Mouse (Mus musculus) forebrain, embryonic 12.5 days (tissue): Measurements from ENCODE around the gene Arpin. TPM values are rescaled to one million over a fixed set of nuclear protein-coding genes. Genes with fewer than 3 reads are reported as not detected.

Experiments used
- ATAC-seq: fragments of 200-750 bp; cut with Nextera tagmentation; 2 replicates; pipeline ENCODE4 v1.8.0; 2017; ENCODE audit warnings: moderate TSS enrichment; ENCODE audit not compliant: low FRiP score
- H3K27ac ChIP-seq: fragments of 300-500 bp; sonication (generic); 2 replicates; pipeline ENCODE4 v1.5.1; 2016; ENCODE audit warnings: mild to moderate bottlenecking
- H3K27me3 ChIP-seq: fragments of 300-500 bp; sonication (generic); 2 replicates; pipeline ENCODE4 v1.6.1; 2016; ENCODE audit warnings: mild to moderate bottlenecking
- H3K36me3 ChIP-seq: fragments of 300-500 bp; sonication (generic); replicated peaks from 2 replicates; pipeline ENCODE4 v1.6.1; 2016; ENCODE audit warnings: mild to moderate bottlenecking
- H3K4me1 ChIP-seq: fragments of 300-500 bp; sonication (generic); 2 replicates; pipeline ENCODE4 v1.6.1; 2016
- H3K4me2 ChIP-seq: fragments of 300-500 bp; sonication (generic); 2 replicates; pipeline ENCODE4 v1.6.1; 2016; ENCODE audit warnings: mild to moderate bottlenecking, moderate library complexity
- H3K4me3 ChIP-seq: fragments of 300-500 bp; sonication (generic); replicated peaks from 2 replicates; pipeline ENCODE4 v1.5.1; 2016; ENCODE audit warnings: mild to moderate bottlenecking
- H3K9ac ChIP-seq: fragments of 300-500 bp; sonication (generic); 2 replicates; pipeline ENCODE4 v1.6.1; 2016; ENCODE audit warnings: mild to moderate bottlenecking
- H3K9me3 ChIP-seq: fragments of 300-500 bp; sonication (generic); 2 replicates; pipeline ENCODE4 v1.6.1; 2016
- WGBS: fragments of 180-500 bp; shearing (Covaris S2); methylation state at CpG from one replicate; pipeline ENCODE4 v1.1.7; 2016; 5-methylcytosine and 5-hydroxymethylcytosine counted together
- polyA plus RNA-seq: library from polyadenylated mRNA; unstranded; fragments of >200 nt; fragmentation: Nextera tagmentation; extraction: Ambion mirVana; gene quantifications from 2 replicates; pipeline ENCODE4 v1.2.1, GENCODE M21; 2016

The Arpin gene
- polyA plus RNA-seq, 1 experiment from 2014 or later: 19.9 TPM

DNA sequence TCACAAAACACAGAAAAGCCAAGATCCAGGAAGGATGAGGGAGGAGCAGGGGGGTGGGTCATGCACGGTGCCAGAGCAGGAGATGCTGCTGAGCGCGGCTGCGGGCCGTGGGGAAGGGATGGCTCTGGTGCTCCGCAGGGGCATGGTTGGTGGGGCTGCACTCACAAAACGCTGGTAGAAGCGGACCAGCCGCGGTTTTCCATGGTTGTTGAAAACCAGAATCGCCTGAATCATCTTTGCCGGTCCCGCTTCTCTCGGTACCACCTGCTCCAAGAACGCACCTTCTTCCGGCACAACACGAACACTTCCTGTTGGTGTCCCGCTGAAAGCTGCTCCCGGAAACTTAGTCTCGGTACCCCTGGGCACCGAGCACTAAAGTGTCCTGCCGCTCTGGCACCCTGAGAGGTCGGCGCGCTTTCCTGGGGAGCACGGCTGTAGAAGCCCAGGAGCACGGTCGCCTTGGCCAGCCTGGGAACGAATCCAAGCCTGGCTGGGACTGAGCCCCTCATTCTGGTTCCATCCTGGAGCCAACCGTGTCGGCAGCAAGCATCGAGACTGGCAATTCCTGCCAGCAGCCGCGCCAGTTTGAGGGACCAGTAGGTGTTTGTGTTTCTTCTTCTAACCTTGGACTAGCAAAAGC lies 14.7 kb downstream of the Arpin start, which contains the start of gene Ap3s2:
Gene Ap3s2, minus strand, starts transcription at position 306 of the 640 bp plus-strand sequence.
- WGBS: under 1% methylated on average over 34 of the region's 34 CpGs
- H3K4me3 ChIP-seq: peak within 1 kb of the TSS; percentile 85
- peaks cover 7% of the 10 kb centered on the region for H3K4me1 ChIP-seq

DNA sequence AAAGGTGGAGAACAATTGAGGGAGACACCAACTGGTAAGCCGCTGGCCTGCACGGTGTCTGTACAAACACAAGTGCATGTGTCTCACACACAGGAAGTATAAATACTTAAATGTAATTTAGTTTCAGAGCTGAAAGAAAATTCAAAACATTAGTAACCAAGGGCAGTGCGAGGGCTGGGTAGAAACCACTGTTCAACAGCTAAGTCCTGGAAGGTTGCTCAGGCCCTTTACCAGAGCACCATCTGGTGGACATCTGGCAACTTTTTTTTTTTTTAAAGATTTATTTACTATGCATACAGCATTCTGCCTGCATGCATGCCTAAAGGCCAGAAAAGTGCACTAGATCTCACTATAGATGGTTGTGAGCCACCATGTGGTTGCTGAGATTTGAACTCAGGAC lies 20.6 kb downstream of the Arpin start:
- no peak overlapping the region for H3K9ac ChIP-seq
- 80% methylated on average over 3 of the region's 3 CpGs for WGBS
- H3K27me3 ChIP-seq: no peaks in the 10 kb centered on the region
- H3K4me1 ChIP-seq: peaks cover 2% of the 10 kb centered on the region
- no peaks in the 10 kb centered on the region for H3K9me3 ChIP-seq
- no peak overlapping the region for H3K4me2 ChIP-seq
- no peak overlapping the region for H3K27ac ChIP-seq
- H3K4me3 ChIP-seq: no peak overlapping the region
- H3K36me3 ChIP-seq: peaks cover 43% of the 10 kb centered on the region
- ATAC-seq: no peak

More for the DNA sequence above, 14.7 kb downstream of the Arpin start, which contains the start of gene Ap3s2:
- Histone ChIP-seq H3K27me3 (no peaks in the 10 kb centered on the region), H3K36me3 (peaks cover 3% of the 10 kb centered on the region; the same call in 1 of the 2 replicates), H3K9ac (peak within 1 kb of the TSS; percentile 81), H3K27ac (peak within 1 kb of the TSS; percentile 79), H3K9me3 (no peaks in the 10 kb centered on the region), H3K4me2 (peak within 1 kb of the TSS; percentile 56)
- ATAC-seq: peak; percentile 94

GRCm38 (mm10) chr7:79907356-79907755 lies 27.8 kb downstream of the Arpin start:
- Histone ChIP-seq H3K27ac (no peak overlapping the region), H3K36me3 (peaks cover 46% of the 10 kb centered on the region), H3K4me3 (no peak overlapping the region), H3K4me1 (no peaks in the 10 kb centered on the region), H3K4me2 (no peak overlapping the region), H3K9ac (no peak overlapping the region), H3K27me3 (no peaks in the 10 kb centered on the region), H3K9me3 (no peaks in the 10 kb centered on the region)
- no peak for ATAC-seq
- 87% methylated on average over 2 of the region's 2 CpGs for WGBS

- Histone ChIP-seq H3K9me3 (no peaks in the 10 kb centered on the region), H3K4me1 (no peaks in the 10 kb centered on the region), H3K9ac (no peak overlapping the region), H3K27ac (no peak overlapping the region), H3K4me2 (no peak overlapping the region), H3K4me3 (no peak overlapping the region), H3K36me3 (peaks cover 50% of the 10 kb centered on the region), H3K27me3 (no peaks in the 10 kb centered on the region)
- ATAC-seq: no peak
- 93% methylated on average over 3 of the region's 3 CpGs for WGBS
Observed at GRCm38 (mm10) chr7:79906914-79907313, 28.2 kb downstream of the Arpin start.

- Histone ChIP-seq H3K36me3 (peaks cover 51% of the 10 kb centered on the region), H3K9ac (no peak overlapping the region), H3K4me1 (no peaks in the 10 kb centered on the region), H3K9me3 (no peaks in the 10 kb centered on the region), H3K4me3 (no peak overlapping the region), H3K4me2 (no peak overlapping the region), H3K27ac (no peak overlapping the region), H3K27me3 (no peaks in the 10 kb centered on the region)
- no peak for ATAC-seq
- WGBS: 94% methylated on average over 4 of the region's 4 CpGs
Observed at GRCm38 (mm10) chr7:79905193-79905592, 30.0 kb downstream of the Arpin start.

- H3K36me3 ChIP-seq: peaks cover 48% of the 10 kb centered on the region
- H3K4me2 ChIP-seq: no peak overlapping the region
- no peak overlapping the region for H3K9ac ChIP-seq
- 91% methylated on average over 8 of the region's 8 CpGs for WGBS
- no peak for ATAC-seq
- no peaks in the 10 kb centered on the region for H3K9me3 ChIP-seq
- no peak overlapping the region for H3K27ac ChIP-seq
- no peaks in the 10 kb centered on the region for H3K27me3 ChIP-seq
- no peaks in the 10 kb centered on the region for H3K4me1 ChIP-seq
- H3K4me3 ChIP-seq: no peak overlapping the region
Observed at GRCm38 (mm10) chr7:79903160-79903792, 31.9 kb downstream of the Arpin start.

- WGBS: 97% methylated on average over 6 of the region's 6 CpGs
- H3K27ac ChIP-seq: no peak overlapping the region
Observed at GRCm38 (mm10) chr7:79900753-79901152, 34.4 kb downstream of the Arpin start.

GRCm38 (mm10) chr7:79895225-79895624 lies 39.9 kb downstream of the Arpin start:
- Histone ChIP-seq H3K9me3 (no peaks in the 10 kb centered on the region), H3K27ac (no peak overlapping the region), H3K27me3 (no peaks in the 10 kb centered on the region), H3K4me3 (no peak overlapping the region), H3K4me1 (no peaks in the 10 kb centered on the region), H3K9ac (no peak overlapping the region), H3K36me3 (peaks cover 48% of the 10 kb centered on the region), H3K4me2 (no peak overlapping the region)
- no peak for ATAC-seq
- 79% methylated on average over 3 of the region's 3 CpGs for WGBS

More at GRCm38 (mm10) chr7:79900753-79901152, 34.4 kb downstream of the Arpin start:
- ATAC-seq: no peak
- Histone ChIP-seq H3K9ac (no peak overlapping the region), H3K4me2 (no peak overlapping the region), H3K4me1 (no peaks in the 10 kb centered on the region), H3K36me3 (peaks cover 54% of the 10 kb centered on the region), H3K27me3 (no peaks in the 10 kb centered on the region), H3K9me3 (no peaks in the 10 kb centered on the region), H3K4me3 (no peak overlapping the region)

DNA sequence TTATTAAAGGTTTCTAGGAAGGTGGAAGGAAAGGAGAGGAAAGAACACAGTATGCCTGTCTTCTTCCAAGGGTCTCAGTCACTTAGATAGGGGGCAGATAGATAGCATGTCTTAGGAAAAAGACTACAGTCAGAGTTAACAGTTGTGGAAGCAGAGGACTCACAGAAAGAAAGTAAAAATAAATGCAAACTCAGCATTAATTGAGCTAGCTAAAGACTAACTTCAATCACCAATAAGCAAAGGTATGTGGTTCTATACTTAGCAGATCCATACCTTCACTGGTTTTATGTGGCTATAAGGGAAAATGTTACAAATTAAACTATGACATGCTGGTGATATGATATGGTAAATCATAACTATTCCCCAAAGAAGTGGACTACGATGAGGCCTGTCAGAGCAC lies 40.4 kb downstream of the Arpin start:
- H3K4me2 ChIP-seq: no peak overlapping the region
- no peak overlapping the region for H3K27ac ChIP-seq
- H3K27me3 ChIP-seq: no peaks in the 10 kb centered on the region
- H3K36me3 ChIP-seq: peaks cover 45% of the 10 kb centered on the region
- no peak overlapping the region for H3K4me3 ChIP-seq
- no peaks in the 10 kb centered on the region for H3K9me3 ChIP-seq
- no peak for ATAC-seq
- 88% methylated on average over 1 of the region's 1 CpGs for WGBS
- H3K4me1 ChIP-seq: no peaks in the 10 kb centered on the region
- H3K9ac ChIP-seq: no peak overlapping the region

- Histone ChIP-seq H3K9ac (no peak overlapping the region), H3K9me3 (no peaks in the 10 kb centered on the region), H3K36me3 (peaks cover 40% of the 10 kb centered on the region), H3K27ac (no peak overlapping the region), H3K4me2 (no peak overlapping the region), H3K4me3 (no peak overlapping the region), H3K27me3 (no peaks in the 10 kb centered on the region), H3K4me1 (no peaks in the 10 kb centered on the region)
- 92% methylated on average over 6 of the region's 6 CpGs for WGBS
- no peak for ATAC-seq
Observed at GRCm38 (mm10) chr7:79892576-79893428, 42.4 kb downstream of the Arpin start.

DNA sequence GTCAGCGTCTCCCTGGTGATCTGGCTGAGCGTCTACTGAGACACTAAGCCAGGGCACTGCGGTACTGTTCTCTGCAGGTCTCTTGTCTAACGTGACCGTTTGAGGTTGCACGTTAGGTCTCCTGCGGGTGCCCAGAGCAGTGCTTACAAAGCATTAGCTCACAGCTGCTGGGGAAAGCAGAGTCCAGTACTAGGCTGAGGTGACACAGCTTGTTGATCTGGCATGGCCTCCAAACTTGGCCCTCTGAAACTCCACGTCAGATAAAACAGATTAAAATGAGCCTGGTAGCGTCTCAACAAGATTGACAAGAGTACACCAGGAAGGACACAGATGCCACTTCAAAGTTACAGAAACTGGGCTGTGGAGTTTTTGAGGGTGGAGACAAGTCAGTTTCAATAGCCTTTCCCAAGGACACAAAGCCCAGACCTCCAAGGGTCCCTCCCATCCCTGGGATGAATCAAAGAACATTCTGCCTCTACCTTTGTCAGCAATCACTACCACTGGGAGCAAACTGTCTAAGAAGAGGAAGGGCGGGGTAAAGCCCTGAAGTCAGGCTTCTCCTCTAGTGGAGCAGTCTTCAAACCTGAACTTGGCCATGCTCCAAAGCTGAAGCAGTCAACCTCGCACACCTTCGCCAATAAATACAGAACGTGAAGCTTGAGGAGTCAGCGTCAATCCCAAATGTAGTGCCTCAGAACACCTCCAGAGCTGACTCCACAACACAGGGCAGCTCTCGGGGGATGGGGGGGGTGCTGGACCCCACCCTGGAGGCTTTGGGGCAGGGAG lies 44.5 kb downstream of the Arpin start:
- WGBS: 94% methylated on average over 15 of the region's 15 CpGs
- no peak for ATAC-seq
- H3K9ac ChIP-seq: no peak overlapping the region
- peaks cover 35% of the 10 kb centered on the region for H3K36me3 ChIP-seq
- H3K4me1 ChIP-seq: no peaks in the 10 kb centered on the region
- no peak overlapping the region for H3K27ac ChIP-seq
- H3K27me3 ChIP-seq: no peaks in the 10 kb centered on the region
- H3K9me3 ChIP-seq: no peaks in the 10 kb centered on the region
- H3K4me3 ChIP-seq: no peak overlapping the region
- H3K4me2 ChIP-seq: no peak overlapping the region

- Histone ChIP-seq H3K9ac (no peak overlapping the region), H3K9me3 (no peaks in the 10 kb centered on the region), H3K27me3 (no peaks in the 10 kb centered on the region), H3K4me1 (no peaks in the 10 kb centered on the region), H3K27ac (no peak overlapping the region), H3K4me2 (no peak overlapping the region), H3K36me3 (peaks cover 37% of the 10 kb centered on the region), H3K4me3 (no peak overlapping the region)
- WGBS: 94% methylated on average over 9 of the region's 9 CpGs
- no peak for ATAC-seq
Observed at GRCm38 (mm10) chr7:79888603-79889002, 46.6 kb downstream of the Arpin start.
